Mouse (Mus musculus): Measurements from ENCODE around the gene Lbhd2. TPM values are rescaled to one million over a fixed set of nuclear protein-coding genes. Genes with fewer than 3 reads are reported as not detected.
A peak's percentile ranks its signal among the peaks of the same experiment; 100 is the strongest.

Lbhd2 gene
- polyA plus RNA-seq, 1 experiment from 2014 or later, result 1.2 TPM

GRCm38 (mm10) chr12:111443011-111443870 is 36.6 kb downstream of the Lbhd2 start:
- Histone ChIP-seq H3K27ac (ENCODE audit: low read length) (no peak overlapping the region), H3K4me3 (ENCODE audit: low read length) (peak overlapping the region; percentile 50), H3K36me3 (ENCODE audit: control insufficient read depth, insufficient read depth, low read length) (no peaks in the 10 kb centered on the region), H3K27me3 (replicated peaks; ENCODE audit: control insufficient read depth, insufficient read depth, low read length) (peaks cover 66% of the 10 kb centered on the region), H3K9ac (ENCODE audit: low read depth, low read length) (peak overlapping the region; percentile 62; the same call in 1 of the 2 replicates), H3K4me2 (ENCODE audit: low read depth, low read length) (peak overlapping the region; percentile 78), H3K4me1 (ENCODE audit: control insufficient read depth, insufficient read depth, low read length) (peaks cover 26% of the 10 kb centered on the region), H3K9me3 (ENCODE audit: control insufficient read depth, low read length) (no peaks in the 10 kb centered on the region)
- WGBS, result 32% methylated on average over 15 of the region's 15 CpGs
- ATAC-seq, result peak; percentile 52

- peaks cover 75% of the 10 kb centered on the region for H3K27me3 ChIP-seq (replicated peaks; ENCODE audit: control insufficient read depth, insufficient read depth, low read length)
- H3K9ac ChIP-seq (ENCODE audit: low read depth, low read length), result no peak overlapping the region
- H3K27ac ChIP-seq (ENCODE audit: low read length), result no peak overlapping the region
- no peak overlapping the region for H3K4me2 ChIP-seq (ENCODE audit: low read depth, low read length)
- ATAC-seq, result no peak
- WGBS, result 45% methylated on average over 10 of the region's 10 CpGs
- peaks cover 27% of the 10 kb centered on the region for H3K4me1 ChIP-seq (ENCODE audit: control insufficient read depth, insufficient read depth, low read length)
- no peaks in the 10 kb centered on the region for H3K9me3 ChIP-seq (ENCODE audit: control insufficient read depth, low read length)
- 0 out of 2 replicates have a peak overlapping the region, but pooled peaks have one; percentile 3 for H3K4me3 ChIP-seq (ENCODE audit: low read length)
- no peaks in the 10 kb centered on the region for H3K36me3 ChIP-seq (ENCODE audit: control insufficient read depth, insufficient read depth, low read length)
Measured at GRCm38 (mm10) chr12:111443921-111444831, 37.6 kb downstream of the Lbhd2 start.

- Histone ChIP-seq H3K9me3 (ENCODE audit: control insufficient read depth, low read length) (no peaks in the 10 kb centered on the region), H3K27me3 (replicated peaks; ENCODE audit: control insufficient read depth, insufficient read depth, low read length) (peaks cover 80% of the 10 kb centered on the region), H3K36me3 (ENCODE audit: control insufficient read depth, insufficient read depth, low read length) (no peaks in the 10 kb centered on the region), H3K4me3 (ENCODE audit: low read length) (peak overlapping the region; percentile 25), H3K4me2 (ENCODE audit: low read depth, low read length) (peak overlapping the region; percentile 44), H3K9ac (ENCODE audit: low read depth, low read length) (peak overlapping the region; percentile 43; the same call in 1 of the 2 replicates), H3K27ac (ENCODE audit: low read length) (no peak overlapping the region), H3K4me1 (ENCODE audit: control insufficient read depth, insufficient read depth, low read length) (peaks cover 35% of the 10 kb centered on the region)
- no peak for ATAC-seq
- WGBS, result 8% methylated on average over 43 of the region's 52 CpGs
Measured at GRCm38 (mm10) chr12:111445161-111445889, 38.7 kb downstream of the Lbhd2 start.

- no peaks in the 10 kb centered on the region for H3K36me3 ChIP-seq (ENCODE audit: control insufficient read depth, insufficient read depth, low read length)
- WGBS, result 10% methylated on average over 27 of the region's 27 CpGs
- peak overlapping the region; percentile 44 for H3K4me2 ChIP-seq (ENCODE audit: low read depth, low read length)
- H3K27me3 ChIP-seq (replicated peaks; ENCODE audit: control insufficient read depth, insufficient read depth, low read length), result peaks cover 83% of the 10 kb centered on the region
- no peaks in the 10 kb centered on the region for H3K9me3 ChIP-seq (ENCODE audit: control insufficient read depth, low read length)
- no peak overlapping the region for H3K27ac ChIP-seq (ENCODE audit: low read length)
- H3K4me3 ChIP-seq (ENCODE audit: low read length), result peak overlapping the region; percentile 25
- no peak for ATAC-seq
- peak overlapping the region; percentile 43; the same call in 1 of the 2 replicates for H3K9ac ChIP-seq (ENCODE audit: low read depth, low read length)
- peaks cover 35% of the 10 kb centered on the region for H3K4me1 ChIP-seq (ENCODE audit: control insufficient read depth, insufficient read depth, low read length)
Measured at GRCm38 (mm10) chr12:111445890-111446613, 39.4 kb downstream of the Lbhd2 start.

- Histone ChIP-seq H3K27me3 (replicated peaks; ENCODE audit: control insufficient read depth, insufficient read depth, low read length) (peaks cover 82% of the 10 kb centered on the region), H3K9ac (ENCODE audit: low read depth, low read length) (no peak overlapping the region), H3K9me3 (ENCODE audit: control insufficient read depth, low read length) (no peaks in the 10 kb centered on the region), H3K4me2 (ENCODE audit: low read depth, low read length) (no peak overlapping the region), H3K4me1 (ENCODE audit: control insufficient read depth, insufficient read depth, low read length) (peaks cover 35% of the 10 kb centered on the region), H3K36me3 (ENCODE audit: control insufficient read depth, insufficient read depth, low read length) (no peaks in the 10 kb centered on the region), H3K4me3 (ENCODE audit: low read length) (no peak overlapping the region), H3K27ac (ENCODE audit: low read length) (no peak overlapping the region)
- ATAC-seq, result no peak
- 43% methylated on average over 5 of the region's 5 CpGs for WGBS
Measured at GRCm38 (mm10) chr12:111446745-111447144, 40.1 kb downstream of the Lbhd2 start.

DNA sequence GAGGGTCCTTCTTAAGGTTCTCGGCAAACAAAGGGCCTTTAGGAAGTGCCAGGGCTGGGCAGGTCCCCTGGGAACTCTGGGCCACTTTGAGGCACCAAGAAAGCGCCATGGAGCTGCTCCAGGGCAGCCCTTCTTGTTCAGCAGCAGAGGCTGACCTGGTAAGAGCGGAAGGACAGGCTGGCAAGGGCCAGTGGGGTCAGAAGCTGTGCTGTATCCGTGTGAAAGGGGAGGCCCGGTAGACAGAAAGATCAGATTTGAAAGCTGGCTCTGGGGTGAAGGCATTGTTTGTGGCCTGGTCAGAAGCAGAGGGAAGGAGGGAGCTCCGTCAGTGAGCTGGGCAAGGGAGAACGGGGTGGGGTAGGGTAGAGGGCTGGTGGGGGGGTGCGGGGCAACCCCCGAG is 40.7 kb downstream of the Lbhd2 start:
- Histone ChIP-seq H3K36me3 (ENCODE audit: control insufficient read depth, insufficient read depth, low read length) (no peaks in the 10 kb centered on the region), H3K4me1 (ENCODE audit: control insufficient read depth, insufficient read depth, low read length) (peaks cover 31% of the 10 kb centered on the region), H3K9ac (ENCODE audit: low read depth, low read length) (no peak overlapping the region), H3K27me3 (replicated peaks; ENCODE audit: control insufficient read depth, insufficient read depth, low read length) (peaks cover 80% of the 10 kb centered on the region), H3K4me3 (ENCODE audit: low read length) (no peak overlapping the region), H3K4me2 (ENCODE audit: low read depth, low read length) (no peak overlapping the region), H3K9me3 (ENCODE audit: control insufficient read depth, low read length) (no peaks in the 10 kb centered on the region), H3K27ac (ENCODE audit: low read length) (no peak overlapping the region)
- 47% methylated on average over 9 of the region's 9 CpGs for WGBS
- no peak for ATAC-seq

GRCm38 (mm10) chr12:111447898-111448760 is 41.5 kb downstream of the Lbhd2 start:
- H3K9ac ChIP-seq (ENCODE audit: low read depth, low read length), result no peak overlapping the region
- no peaks in the 10 kb centered on the region for H3K36me3 ChIP-seq (ENCODE audit: control insufficient read depth, insufficient read depth, low read length)
- H3K4me2 ChIP-seq (ENCODE audit: low read depth, low read length), result no peak overlapping the region
- peaks cover 25% of the 10 kb centered on the region for H3K4me1 ChIP-seq (ENCODE audit: control insufficient read depth, insufficient read depth, low read length)
- no peaks in the 10 kb centered on the region for H3K9me3 ChIP-seq (ENCODE audit: control insufficient read depth, low read length)
- no peak overlapping the region for H3K27ac ChIP-seq (ENCODE audit: low read length)
- H3K4me3 ChIP-seq (ENCODE audit: low read length), result no peak overlapping the region
- H3K27me3 ChIP-seq (replicated peaks; ENCODE audit: control insufficient read depth, insufficient read depth, low read length), result peaks cover 73% of the 10 kb centered on the region
- 36% methylated on average over 22 of the region's 22 CpGs for WGBS
- ATAC-seq, result no peak
